Mouse (Mus musculus) G1E (cell line): Measurements from ENCODE around the gene Ercc1.

Source experiments
- CTCF ChIP-seq: IDR thresholded peaks from 2 replicates; pipeline ENCODE4 v1.5.1; 2012; ENCODE audit warnings: low read depth, low read length, inconsistent platforms, mixed read lengths
- GATA1 ChIP-seq: IDR thresholded peaks from 2 replicates; pipeline ENCODE4 v1.6.1; 2012; ENCODE audit warnings: borderline replicate concordance, low read length, inconsistent platforms, mixed read lengths
- POLR2AphosphoS5 ChIP-seq: IDR thresholded peaks from 2 replicates; pipeline ENCODE4 v1.6.1; 2012; ENCODE audit warnings: low read depth, low read length, inconsistent platforms; ENCODE audit not compliant: insufficient replicate concordance
- TAL1 ChIP-seq: conservative IDR thresholded peaks from 2 replicates; pipeline ENCODE4 v1.6.1; 2012; ENCODE audit warnings: low read depth, low read length, inconsistent platforms, mixed read lengths

GRCm38 (mm10) chr7:19318201-19318600, 26.4 kb upstream of the Ercc1 start:
- TF ChIP-seq CTCF (no peak), TAL1 (no peak), GATA1 (no peak), POLR2AphosphoS5 (no peak)
